Mouse (Mus musculus): ENCODE data around the gene Mdm2. TPM values are rescaled to one million over a fixed set of nuclear protein-coding genes. Genes with fewer than 3 reads are reported as not detected.
A peak's percentile ranks its signal among the peaks of the same experiment; 100 is the strongest.

Gene Mdm2
- total and polyA plus RNA-seq, 3 experiments: 79.8 to 136 (median 112) TPM

GRCm38 (mm10) chr10:117718161-117719119 is 7.9 kb upstream of the Mdm2 start:
- Histone ChIP-seq H3K36me3 (replicated peaks in 1 of 2; ENCODE audit: control insufficient read depth in 1 of 2, insufficient read depth in 1 of 2, low read length in 1 of 2) (no peaks in the 10 kb centered on the region), H3K27me3 (replicated peaks) (no peaks in the 10 kb centered on the region), H3K9ac (ENCODE audit: insufficient read depth, low read depth) (peak overlapping the region; percentile 63), H3K79me2 (replicated peaks; ENCODE audit: control insufficient read depth, extremely low read depth, insufficient read depth, poor library complexity, severe bottlenecking) (no peaks in the 10 kb centered on the region), H3K4me2 (ENCODE audit: insufficient read depth, low read depth, poor library complexity, severe bottlenecking) (peak overlapping the region; percentile 53), H3K4me1 (ENCODE audit: control insufficient read depth in 1 of 2, insufficient read depth in 2 of 2) (peaks cover 15 to 66% of the 10 kb centered on the region in 2 experiments), H3K27ac (ENCODE audit: insufficient read depth, low read depth) (peak overlapping the region; percentile 96), H3K4me3 (replicated peaks in 1 of 3; ENCODE audit: low read depth in 2 of 3, low read length in 2 of 3, poor library complexity in 1 of 3) (peak overlapping the region in 1 of 3 experiments; percentile 44), H3K9me3 (replicated peaks; ENCODE audit: low read length) (no peaks in the 10 kb centered on the region)
- no peak for DNase-seq (ENCODE audit: extremely low read depth)
- dilution Hi-C loops (cut with MboI; ENCODE audit: extremely low pct_ligation_motif_present, extremely low pct_unique_long_range_greater_than_20kb, low sequenced_read_pairs) (no loop called here), in situ Hi-C loops (cut with MboI; ENCODE audit: low pct_ligation_motif_present, low pct_unique_long_range_greater_than_20kb, low sequenced_read_pairs) (no loop called here)
- no peak for TF ChIP-seq MYC (IDR thresholded peaks at IDR 0.05; ENCODE audit: low read depth, low read length)
- 0 out of 2 replicates have a peak, but pooled peaks have one; percentile 9 for TF ChIP-seq MXI1 (IDR thresholded peaks at IDR 0.05; ENCODE audit: low read depth, low read length)
- no peak for TF ChIP-seq SMC3 (IDR thresholded peaks at IDR 0.05; ENCODE audit: low read depth, low read length)
- no peak for TF ChIP-seq USF1 (IDR thresholded peaks at IDR 0.05; ENCODE audit: low read depth, low read length)
- TF ChIP-seq BHLHE40 (IDR thresholded peaks at IDR 0.05; ENCODE audit: low read depth, low read length): no peak
- 0 out of 2 replicates have a peak, but pooled peaks have one; percentile 11 for TF ChIP-seq MAX (IDR thresholded peaks at IDR 0.05; ENCODE audit: low read length)

GRCm38 (mm10) chr10:117717583-117717982 is 7.0 kb upstream of the Mdm2 start:
- Histone ChIP-seq H3K4me2 (ENCODE audit: insufficient read depth, low read depth, poor library complexity, severe bottlenecking) (peak overlapping the region; percentile 53), H3K4me3 (replicated peaks in 1 of 3; ENCODE audit: low read depth in 2 of 3, low read length in 2 of 3, poor library complexity in 1 of 3) (no peak overlapping the region), H3K9ac (ENCODE audit: insufficient read depth, low read depth) (peak overlapping the region; percentile 63), H3K4me1 (ENCODE audit: control insufficient read depth in 1 of 2, insufficient read depth in 2 of 2) (peaks cover 16 to 71% of the 10 kb centered on the region in 2 experiments), H3K36me3 (replicated peaks in 1 of 2; ENCODE audit: control insufficient read depth in 1 of 2, insufficient read depth in 1 of 2, low read length in 1 of 2) (no peaks in the 10 kb centered on the region), H3K9me3 (replicated peaks; ENCODE audit: low read length) (no peaks in the 10 kb centered on the region), H3K27ac (ENCODE audit: insufficient read depth, low read depth) (peak overlapping the region; percentile 96), H3K27me3 (replicated peaks) (no peaks in the 10 kb centered on the region), H3K79me2 (replicated peaks; ENCODE audit: control insufficient read depth, extremely low read depth, insufficient read depth, poor library complexity, severe bottlenecking) (no peaks in the 10 kb centered on the region)
- in situ Hi-C loops (cut with MboI; ENCODE audit: low pct_ligation_motif_present, low pct_unique_long_range_greater_than_20kb, low sequenced_read_pairs) (no loop called here), dilution Hi-C loops (cut with MboI; ENCODE audit: extremely low pct_ligation_motif_present, extremely low pct_unique_long_range_greater_than_20kb, low sequenced_read_pairs) (no loop called here)
- peak; percentile 37 for DNase-seq (ENCODE audit: extremely low read depth)
- TF ChIP-seq ZC3H11A (IDR thresholded peaks at IDR 0.05; ENCODE audit: low read depth, low read length) (no peak), MYC (IDR thresholded peaks at IDR 0.05; ENCODE audit: low read depth, low read length) (peak; percentile 74; the same call in 1 of the 2 replicates), ZKSCAN1 (IDR thresholded peaks at IDR 0.05; ENCODE audit: borderline replicate concordance, low read depth, low read length) (no peak), SIN3A (IDR thresholded peaks at IDR 0.05; ENCODE audit: low read length) (peak; percentile 56), UBTF (IDR thresholded peaks at IDR 0.05; ENCODE audit: low read depth, low read length) (no peak), MXI1 (IDR thresholded peaks at IDR 0.05; ENCODE audit: low read depth, low read length) (0 out of 2 replicates have a peak, but pooled peaks have one; percentile 9), MAZ (IDR thresholded peaks at IDR 0.05; ENCODE audit: low read depth, low read length) (no peak; the same call in 1 of the 2 replicates), PAX5 (IDR thresholded peaks at IDR 0.05; ENCODE audit: low read length) (no peak), ELF1 (IDR thresholded peaks at IDR 0.05; ENCODE audit: low read depth, low read length) (no peak), USF1 (IDR thresholded peaks at IDR 0.05; ENCODE audit: low read depth, low read length) (no peak), NRF1 (IDR thresholded peaks at IDR 0.05; ENCODE audit: low read depth, low read length) (0 out of 2 replicates have a peak, but pooled peaks have one; percentile 16), ETS1 (conservative IDR thresholded peaks at IDR 0.05; ENCODE audit: low read depth, low read length) (peak; percentile 77), IRF4 (IDR thresholded peaks at IDR 0.05; ENCODE audit: low read depth, low read length) (peak; percentile 88), JUND (conservative IDR thresholded peaks at IDR 0.05; ENCODE audit: low read depth, low read length) (0 out of 2 replicates have a peak, but pooled peaks have one; percentile 11), ZMIZ1 (IDR thresholded peaks at IDR 0.05; ENCODE audit: low read depth, low read length) (no peak), HCFC1 (IDR thresholded peaks at IDR 0.05; ENCODE audit: low read depth, low read length) (0 out of 2 replicates have a peak, but pooled peaks have one; percentile 9), CHD2 (IDR thresholded peaks at IDR 0.05; ENCODE audit: low read length) (peak; percentile 82), USF2 (conservative IDR thresholded peaks at IDR 0.05; ENCODE audit: low read depth, low read length) (no peak), RAD21 (IDR thresholded peaks at IDR 0.05; ENCODE audit: low read depth, low read length) (no peak; the same call in 1 of the 2 replicates), EP300 (IDR thresholded peaks at IDR 0.05; ENCODE audit: low read length) (peak; percentile 86), TCF12 (IDR thresholded peaks at IDR 0.05; ENCODE audit: low read depth, low read length) (peak; percentile 75), BHLHE40 (IDR thresholded peaks at IDR 0.05; ENCODE audit: low read depth, low read length) (peak; percentile 67), RCOR1 (conservative IDR thresholded peaks at IDR 0.05; ENCODE audit: low read depth, low read length) (no peak), ZNF384 (IDR thresholded peaks at IDR 0.05; ENCODE audit: low read depth, low read length) (peak; percentile 25; the same call in 1 of the 2 replicates), MEF2A (IDR thresholded peaks at IDR 0.05; ENCODE audit: borderline replicate concordance, low read depth, low read length) (peak; percentile 84), KAT2A (IDR thresholded peaks at IDR 0.05; ENCODE audit: insufficient replicate concordance, low read length) (peak; percentile 41; the same call in 1 of the 2 replicates), POLR2A (IDR thresholded peaks at IDR 0.05; ENCODE audit: low read depth, low read length) (no peak)
